Mouse (Mus musculus): ENCODE results near the gene Sorcs3.

DNA sequence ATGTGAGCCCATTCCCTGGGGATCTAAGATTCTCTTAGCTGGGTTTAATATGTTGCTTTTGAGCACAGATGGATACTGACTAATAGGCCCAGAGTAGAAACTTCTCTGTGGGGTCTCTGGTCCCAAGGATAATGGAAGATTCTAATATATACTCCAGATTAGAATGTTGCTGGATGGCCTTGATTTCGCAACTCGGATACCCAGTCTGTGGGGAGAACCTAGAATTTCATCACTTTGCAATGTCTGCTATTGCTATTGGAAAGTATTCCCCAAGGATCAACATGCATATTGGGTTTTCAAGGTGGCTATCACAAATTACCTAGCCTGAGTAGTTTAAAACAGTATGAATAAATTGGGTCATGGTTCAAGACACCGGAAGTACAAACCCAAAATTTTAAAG lies 609.2 kb downstream of the Sorcs3 start:
- TF ChIP-seq POLR2A (IDR thresholded peaks at IDR 0.05; ENCODE audit: low read depth, low read length) (no peak), CTCF (IDR thresholded peaks at IDR 0.05; ENCODE audit: borderline replicate concordance, insufficient read depth, low read length) (no peak)

Measured in embryonic fibroblast, embryonic 13.5 days (primary cell).